Mouse (Mus musculus) myocyte (in vitro differentiated cells): ENCODE results near the gene Ccdc33.

Experiments
- CEBPB ChIP-seq: IDR thresholded peaks from 2 replicates; pipeline ENCODE4 v1.6.1; 2011; ENCODE audit warnings: mild to moderate bottlenecking, moderate library complexity; ENCODE audit not compliant: poor library complexity, insufficient read depth, severe bottlenecking
- E2F4 ChIP-seq: IDR thresholded peaks from one replicate; pipeline ENCODE4 v1.6.1; 2011; ENCODE audit warnings: mild to moderate bottlenecking, control low read depth, moderate library complexity; ENCODE audit not compliant: insufficient read depth
- MAX ChIP-seq: IDR thresholded peaks from one replicate; pipeline ENCODE4 v1.6.1; 2011; ENCODE audit warnings: low read depth, mild to moderate bottlenecking, control low read depth
- MYOD1 ChIP-seq, 3 experiments: IDR thresholded peaks; one replicate each; pipeline ENCODE4 v1.6.1; 2011; ENCODE audit warnings: control low read depth in 2 of 3, low read depth in 2 of 3, mild to moderate bottlenecking in 2 of 3, moderate library complexity in 1 of 3; ENCODE audit not compliant: insufficient read length in 2 of 3, control insufficient read depth in 1 of 3
- MYOG ChIP-seq, 3 experiments: IDR thresholded peaks; one replicate each; pipeline ENCODE4 v1.6.1; 2011; ENCODE audit warnings: control low read depth in 2 of 3, low read depth in 2 of 3, mild to moderate bottlenecking in 2 of 3; ENCODE audit not compliant: insufficient read length in 2 of 3, control insufficient read depth in 1 of 3, insufficient read depth in 1 of 3
- POLR2A ChIP-seq: IDR thresholded peaks from one replicate; pipeline ENCODE4 v1.6.1; 2011; ENCODE audit warnings: low read depth, mild to moderate bottlenecking, control low read depth, moderate library complexity; ENCODE audit not compliant: insufficient read length
- POLR2AphosphoS2 ChIP-seq: IDR thresholded peaks from one replicate; pipeline ENCODE4 v1.6.1; 2011; ENCODE audit warnings: low read depth, control low read depth; ENCODE audit not compliant: insufficient read length
- REST ChIP-seq: IDR thresholded peaks from one replicate; pipeline ENCODE4 v1.6.1; 2011; ENCODE audit warnings: mild to moderate bottlenecking, control low read depth, moderate library complexity; ENCODE audit not compliant: insufficient read depth, insufficient read length
- TCF12 ChIP-seq: IDR thresholded peaks from one replicate; pipeline ENCODE4 v1.6.1; 2011; ENCODE audit warnings: mild to moderate bottlenecking, control low read depth; ENCODE audit not compliant: poor library complexity, insufficient read depth, severe bottlenecking
- TCF3 ChIP-seq: IDR thresholded peaks from one replicate; pipeline ENCODE4 v1.6.1; 2011; ENCODE audit warnings: low read depth, control low read depth; ENCODE audit not compliant: insufficient read length
- USF1 ChIP-seq: IDR thresholded peaks from one replicate; pipeline ENCODE4 v1.6.1; 2011; ENCODE audit warnings: low read depth, mild to moderate bottlenecking, control low read depth, moderate library complexity

DNA sequence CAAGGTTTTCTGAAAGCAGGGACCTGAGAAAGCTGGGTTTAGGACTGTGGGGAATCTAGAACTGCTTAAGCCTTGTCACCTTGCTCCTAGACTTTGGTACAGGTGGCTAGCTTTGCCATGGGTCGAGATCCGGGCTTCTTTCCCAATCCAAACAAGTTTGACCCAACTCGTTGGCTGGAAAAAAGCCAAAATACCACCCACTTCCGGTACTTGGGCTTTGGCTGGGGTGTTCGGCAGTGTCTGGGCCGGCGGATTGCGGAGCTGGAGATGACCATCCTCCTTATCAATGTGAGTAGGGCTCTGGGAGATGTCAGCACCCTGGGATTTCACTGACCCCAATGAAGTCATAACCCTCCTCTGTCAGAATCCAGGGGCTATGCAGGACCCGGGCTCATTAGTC is 92.6 kb downstream of the Ccdc33 start:
- TF ChIP-seq USF1 (no peak), POLR2A (no peak), TCF12 (no peak), POLR2AphosphoS2 (no peak), MYOD1 (IDR thresholded peaks at IDR 0.05; ENCODE audit: control insufficient read depth in 1 of 3, insufficient read length in 2 of 3, low read depth in 2 of 3) (no peak), REST (no peak), MYOG (IDR thresholded peaks at IDR 0.05; ENCODE audit: control insufficient read depth in 1 of 3, insufficient read depth in 1 of 3, insufficient read length in 2 of 3, low read depth in 2 of 3) (no peak), E2F4 (no peak), TCF3 (no peak), MAX (no peak), CEBPB (no peak)
